Mouse (Mus musculus) midbrain, embryonic 15.5 days (tissue): ENCODE measurements around the gene Dctn2. TPM values are rescaled to one million over a fixed set of nuclear protein-coding genes. Genes with fewer than 3 reads are reported as not detected.
"Not testable (repeated sequence)": the region's sequence is repeated elsewhere in the genome, so short reads cannot be mapped to it uniquely, and the experiment has no call there.

Experiments
- ATAC-seq: fragments of 200-750 bp; cut with Nextera tagmentation; replicated peaks from 2 replicates; pipeline ENCODE4 v1.8.0; 2017; ENCODE audit warnings: moderate TSS enrichment
- H3K27ac ChIP-seq: fragments of 300-500 bp; sonication (generic); 2 replicates; pipeline ENCODE4 v1.5.1; 2015; ENCODE audit warnings: mild to moderate bottlenecking, inconsistent platforms
- H3K27me3 ChIP-seq: fragments of 300-500 bp; sonication (generic); replicated peaks from 2 replicates; pipeline ENCODE4 v1.6.1; 2015; ENCODE audit warnings: inconsistent platforms
- H3K36me3 ChIP-seq: fragments of 300-500 bp; sonication (generic); replicated peaks from 2 replicates; pipeline ENCODE4 v1.6.1; 2015; ENCODE audit warnings: inconsistent platforms
- H3K4me1 ChIP-seq: fragments of 300-500 bp; sonication (generic); 2 replicates; pipeline ENCODE4 v1.6.1; 2015; ENCODE audit warnings: inconsistent platforms
- H3K4me2 ChIP-seq: fragments of 300-500 bp; sonication (generic); 2 replicates; pipeline ENCODE4 v1.6.1; 2015; ENCODE audit warnings: inconsistent platforms, mild to moderate bottlenecking, moderate library complexity
- H3K4me3 ChIP-seq: fragments of 300-500 bp; sonication (generic); 2 replicates; pipeline ENCODE4 v1.5.1; 2015; ENCODE audit warnings: mild to moderate bottlenecking, inconsistent platforms
- H3K9ac ChIP-seq: fragments of 300-500 bp; sonication (generic); 2 replicates; pipeline ENCODE4 v1.6.1; 2015; ENCODE audit warnings: mild to moderate bottlenecking, inconsistent platforms
- H3K9me3 ChIP-seq: fragments of 300-500 bp; sonication (generic); 2 replicates; pipeline ENCODE4 v1.6.1; 2016; ENCODE audit warnings: inconsistent platforms
- WGBS: fragments of 180-500 bp; shearing (Covaris S2); methylation state at CpG from one replicate; pipeline ENCODE4 v1.1.7; 2015; ENCODE audit warnings: mixed read lengths; 5-methylcytosine and 5-hydroxymethylcytosine counted together
- polyA plus RNA-seq: library from polyadenylated mRNA; unstranded; fragments of >200 nt; fragmentation: Nextera tagmentation; extraction: Ambion mirVana; gene quantifications from 2 replicates; pipeline ENCODE4 v1.2.1, GENCODE M21; 2015

The Dctn2 gene
- polyA plus RNA-seq, 1 experiment from 2014 or later: 355 TPM

DNA sequence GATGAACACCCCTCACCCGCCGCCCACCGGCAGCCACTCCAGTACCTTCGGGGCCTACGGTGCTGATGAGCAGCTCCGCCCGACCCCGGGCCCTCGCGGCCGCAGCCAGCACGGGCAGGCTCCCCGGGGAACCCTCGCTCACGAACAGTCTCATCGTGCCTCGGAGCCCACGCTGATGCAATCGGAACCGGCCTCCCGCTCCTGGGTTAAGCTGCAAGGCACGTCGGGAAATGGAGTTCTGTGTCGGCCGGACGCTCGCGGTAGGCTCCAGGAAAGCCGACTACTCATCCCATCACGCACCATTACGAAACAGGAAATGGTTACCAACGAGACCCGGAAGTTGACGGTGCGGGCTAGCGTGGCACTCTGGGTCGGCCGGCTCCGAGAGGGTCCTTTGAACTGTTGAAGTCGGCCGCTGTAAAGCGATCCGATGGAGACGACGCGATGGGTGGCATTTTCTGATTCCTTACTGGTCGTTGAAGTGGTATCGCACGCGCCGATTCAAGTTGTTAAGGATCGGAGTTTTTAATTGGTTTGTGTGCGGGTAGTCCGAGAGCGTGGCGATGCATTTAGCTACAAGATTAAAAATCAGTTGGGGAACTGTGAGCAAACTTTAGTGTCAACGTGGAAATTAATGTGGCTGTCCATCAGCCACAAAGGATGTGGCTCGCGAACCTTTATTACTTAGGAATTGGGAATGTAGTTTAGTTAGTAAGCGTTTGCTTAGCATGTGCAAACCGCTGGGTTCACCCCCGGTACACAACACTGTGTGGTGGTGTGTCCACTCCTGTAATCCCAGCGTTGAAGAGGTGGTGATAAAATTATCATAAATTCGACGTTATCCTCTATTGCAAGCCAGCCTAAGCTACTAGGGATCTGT lies 45.5 kb downstream of the Dctn2 start, which contains the start of gene Mars:
Mars (minus strand) TSS at position 311 of the 880 bp plus-strand sequence.
- under 1% methylated on average over 65 of the region's 65 CpGs for WGBS

DNA sequence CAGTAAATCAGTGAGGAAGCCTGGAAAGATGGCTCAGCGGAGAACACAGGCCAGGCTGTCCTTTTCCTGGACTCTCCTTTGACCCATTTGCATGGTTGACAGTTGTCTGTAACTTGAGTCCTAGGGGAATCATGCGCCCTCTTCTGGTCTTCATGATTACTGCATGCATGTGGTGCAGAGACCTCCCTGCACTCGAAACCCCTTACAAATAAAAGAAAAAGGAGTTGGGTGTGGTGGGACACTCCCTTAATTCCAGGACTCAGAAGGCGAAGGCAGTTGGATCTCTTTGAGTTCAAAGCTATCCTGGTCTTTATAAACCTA lies 46.1 kb downstream of the Dctn2 start:
- WGBS: under 1% methylated on average over 4 of the region's 4 CpGs
- no peaks in the 10 kb centered on the region for H3K9me3 ChIP-seq
- H3K27me3 ChIP-seq: no peaks in the 10 kb centered on the region
- peak overlapping the region; percentile 87 for H3K9ac ChIP-seq
- peak; percentile 53 for ATAC-seq
- peaks cover 20% of the 10 kb centered on the region for H3K4me1 ChIP-seq
- peaks cover 16% of the 10 kb centered on the region for H3K36me3 ChIP-seq
- peak overlapping the region; percentile 85 for H3K27ac ChIP-seq
- H3K4me3 ChIP-seq: peak overlapping the region; percentile 73
- H3K4me2 ChIP-seq: peak overlapping the region; percentile 88

More for the DNA sequence above, 45.5 kb downstream of the Dctn2 start, which contains the start of gene Mars:
- Histone ChIP-seq H3K4me1 (peaks cover 20% of the 10 kb centered on the region), H3K27me3 (no peaks in the 10 kb centered on the region), H3K36me3 (peaks cover 18% of the 10 kb centered on the region), H3K9ac (peak within 1 kb of the TSS; percentile 87), H3K27ac (peak within 1 kb of the TSS; percentile 85), H3K9me3 (no peaks in the 10 kb centered on the region), H3K4me3 (peak within 1 kb of the TSS; percentile 73), H3K4me2 (peak within 1 kb of the TSS; percentile 88)
- ATAC-seq: peak; percentile 97

DNA sequence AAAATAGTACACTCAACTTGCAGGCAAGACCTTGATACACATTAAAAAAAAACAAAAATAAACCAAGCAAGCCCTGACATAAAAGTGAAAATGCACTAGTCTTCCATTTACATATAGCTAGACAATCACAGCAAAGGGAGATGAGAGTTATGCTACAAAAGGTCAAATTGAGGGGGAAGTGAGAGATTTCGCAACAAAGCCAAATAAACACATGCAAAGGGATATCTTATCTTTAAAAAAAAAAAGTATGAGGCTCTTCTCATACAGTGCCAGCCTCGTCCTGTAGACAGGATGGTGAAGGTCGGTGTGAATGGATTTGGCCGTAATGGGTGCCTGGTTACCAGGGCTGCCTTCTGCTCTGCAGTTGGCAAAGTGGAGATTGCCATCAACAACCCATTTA lies 46.7 kb downstream of the Dctn2 start:
- ATAC-seq: no peak
- Histone ChIP-seq H3K27me3 (no peaks in the 10 kb centered on the region), H3K4me1 (peaks cover 20% of the 10 kb centered on the region), H3K36me3 (peaks cover 11% of the 10 kb centered on the region; the same call in 1 of the 2 replicates), H3K9ac (no peak overlapping the region), H3K4me3 (no peak overlapping the region), H3K9me3 (no peaks in the 10 kb centered on the region), H3K4me2 (no peak overlapping the region), H3K27ac (no peak overlapping the region)
- 75% methylated on average over 4 of the region's 4 CpGs for WGBS

DNA sequence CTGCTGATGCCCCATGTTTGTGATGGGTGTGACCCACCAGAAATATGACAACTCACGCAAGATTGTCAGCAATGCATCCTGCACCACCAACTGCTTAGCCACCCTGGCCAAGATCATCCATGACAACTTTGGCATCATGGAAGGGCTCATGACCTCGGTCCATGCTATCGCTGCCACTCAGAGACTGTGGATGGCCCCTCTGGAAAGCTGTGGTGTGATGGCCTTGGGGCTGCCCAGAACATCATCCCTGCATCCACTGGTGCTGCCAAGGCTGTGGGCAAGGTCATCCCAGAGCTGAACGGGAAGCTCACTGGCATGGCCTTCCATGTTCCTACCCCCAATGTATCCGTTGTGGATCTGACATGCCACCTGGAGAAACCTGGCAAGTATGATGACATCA lies 47.3 kb downstream of the Dctn2 start:
- H3K4me1 ChIP-seq: peaks cover 20% of the 10 kb centered on the region
- H3K9ac ChIP-seq, H3K4me2 ChIP-seq, H3K27ac ChIP-seq, H3K36me3 ChIP-seq, H3K9me3 ChIP-seq, H3K4me3 ChIP-seq, ATAC-seq, H3K27me3 ChIP-seq: not testable (repeated sequence)
- WGBS: 84% methylated on average over 5 of the region's 5 CpGs

DNA sequence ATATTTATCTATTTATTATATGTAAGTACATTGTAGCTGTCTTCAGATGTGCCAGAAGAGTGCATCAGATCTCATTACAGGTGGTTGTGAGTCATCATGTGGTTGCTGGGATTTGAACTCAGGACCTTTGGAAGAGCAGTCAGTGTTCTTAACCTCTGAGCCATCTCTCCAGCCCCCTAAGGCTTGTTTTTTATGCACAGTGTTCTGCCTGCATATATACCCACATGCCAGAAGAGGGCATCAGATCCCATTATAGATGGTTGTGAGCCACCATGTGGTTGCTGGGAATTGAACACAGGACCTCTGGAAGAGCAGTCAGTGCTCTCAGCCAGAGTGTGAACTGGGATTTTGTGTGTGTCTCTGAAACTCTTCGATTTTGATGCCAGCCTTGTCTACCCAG lies 48.8 kb downstream of the Dctn2 start:
- not testable (repeated sequence) for H3K9ac ChIP-seq, H3K27ac ChIP-seq, H3K4me3 ChIP-seq, H3K27me3 ChIP-seq, ATAC-seq, H3K36me3 ChIP-seq, H3K9me3 ChIP-seq, H3K4me2 ChIP-seq
- WGBS: 76% methylated on average over 1 of the region's 1 CpGs
- H3K4me1 ChIP-seq: peaks cover 19% of the 10 kb centered on the region

DNA sequence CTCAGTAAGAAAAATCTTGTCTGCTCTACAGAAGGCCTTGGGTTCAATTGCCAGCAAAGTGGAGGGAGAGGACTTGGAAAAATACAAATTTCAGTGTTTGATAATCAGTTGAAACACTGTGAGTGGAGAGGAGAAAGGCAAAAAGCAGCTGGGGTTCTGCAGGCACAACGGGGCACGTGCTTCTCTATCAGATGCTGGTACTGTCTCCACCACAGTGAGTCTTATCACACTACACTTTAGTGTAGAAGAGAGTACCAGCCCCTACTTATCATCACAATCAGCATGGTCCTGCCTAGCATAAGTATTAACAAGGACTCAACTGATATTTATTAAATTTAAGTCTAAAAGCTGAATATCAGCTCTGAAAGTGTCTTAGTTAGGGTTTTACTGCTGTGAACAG lies 51.1 kb downstream of the Dctn2 start:
- no peak overlapping the region for H3K4me3 ChIP-seq
- no peaks in the 10 kb centered on the region for H3K9me3 ChIP-seq
- H3K27me3 ChIP-seq: 0 out of 2 replicates have a peak, but pooled peaks cover 6% of the 10 kb centered on the region
- H3K9ac ChIP-seq: no peak overlapping the region
- WGBS: 71% methylated on average over 2 of the region's 2 CpGs
- no peak overlapping the region for H3K27ac ChIP-seq
- no peak overlapping the region for H3K4me2 ChIP-seq
- no peak for ATAC-seq
- H3K4me1 ChIP-seq: 0 out of 2 replicates have a peak, but pooled peaks cover 5% of the 10 kb centered on the region
- no peaks in the 10 kb centered on the region for H3K36me3 ChIP-seq

DNA sequence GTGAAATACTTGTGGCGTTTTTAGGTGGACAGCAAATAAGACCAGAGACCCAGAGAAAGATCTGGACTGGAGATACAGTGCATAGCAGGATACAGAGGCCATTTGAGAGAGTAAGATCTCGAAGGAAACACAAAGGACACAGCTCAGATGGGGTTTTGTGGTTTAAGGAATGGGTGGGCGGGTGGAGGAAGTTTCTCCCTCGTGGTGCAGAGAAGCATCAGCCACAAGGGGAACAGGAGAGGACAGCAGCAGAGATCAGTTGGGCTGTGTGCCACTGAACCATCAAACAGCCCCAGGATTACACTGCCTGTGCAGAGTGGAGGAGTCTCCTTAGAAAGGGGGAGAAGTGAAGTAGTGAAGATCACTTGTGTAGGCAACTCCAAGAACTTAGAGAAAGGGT lies 51.8 kb downstream of the Dctn2 start:
- Histone ChIP-seq H3K9me3 (no peaks in the 10 kb centered on the region), H3K27ac (no peak overlapping the region), H3K36me3 (no peaks in the 10 kb centered on the region), H3K9ac (no peak overlapping the region), H3K4me2 (no peak overlapping the region), H3K4me1 (no peaks in the 10 kb centered on the region), H3K4me3 (no peak overlapping the region), H3K27me3 (0 out of 2 replicates have a peak, but pooled peaks cover 11% of the 10 kb centered on the region)
- 51% methylated on average over 4 of the region's 4 CpGs for WGBS
- no peak for ATAC-seq

DNA sequence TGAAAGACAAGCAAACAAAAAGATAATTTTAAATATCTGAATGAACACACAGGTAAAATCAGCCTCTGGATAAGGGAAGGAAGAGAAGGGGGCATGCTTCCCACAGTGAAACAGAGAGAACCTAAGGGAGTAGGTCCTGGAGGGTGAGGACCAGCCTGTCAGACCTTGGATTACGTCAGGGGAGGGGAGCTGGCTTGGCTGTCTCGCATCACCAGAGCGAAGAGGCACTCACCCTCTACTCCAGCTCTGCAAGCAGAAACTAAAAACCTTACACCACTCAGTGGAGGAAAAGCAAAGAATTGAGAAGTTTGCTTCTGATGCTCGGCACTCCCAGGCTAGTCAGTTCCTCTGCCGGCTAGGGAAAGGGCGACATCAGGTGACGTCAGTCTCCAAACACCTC lies 53.8 kb downstream of the Dctn2 start:
- H3K9ac ChIP-seq: no peak overlapping the region
- no peaks in the 10 kb centered on the region for H3K36me3 ChIP-seq
- no peaks in the 10 kb centered on the region for H3K4me1 ChIP-seq
- no peak for ATAC-seq
- peaks cover 26% of the 10 kb centered on the region for H3K27me3 ChIP-seq
- H3K4me3 ChIP-seq: no peak overlapping the region
- WGBS: 77% methylated on average over 7 of the region's 7 CpGs
- no peak overlapping the region for H3K27ac ChIP-seq
- H3K4me2 ChIP-seq: no peak overlapping the region
- no peaks in the 10 kb centered on the region for H3K9me3 ChIP-seq

DNA sequence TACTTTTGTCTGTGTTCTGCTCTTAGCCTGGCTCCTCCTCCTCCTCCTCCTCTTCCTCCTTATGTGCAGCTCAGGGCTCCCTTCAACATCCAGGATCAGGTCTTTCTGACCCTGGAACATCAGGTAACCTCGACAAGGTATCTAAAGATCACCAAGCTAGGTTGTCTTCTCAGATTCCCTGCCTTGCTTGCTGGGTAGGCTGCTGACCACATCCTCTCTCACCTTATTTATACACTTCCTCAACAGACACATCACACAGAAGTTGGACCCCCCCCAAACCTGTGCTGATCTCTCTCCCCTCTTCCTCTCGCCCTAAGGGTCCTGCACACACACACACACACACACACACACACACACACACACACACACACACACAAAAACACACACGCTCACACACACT lies 55.5 kb downstream of the Dctn2 start, which contains the start of gene Arhgap9:
Arhgap9 (plus strand) TSS at position 344 of the 400 bp plus-strand sequence.
- no peak within 1 kb of the TSS for H3K4me2 ChIP-seq
- H3K27me3 ChIP-seq: peaks cover 43% of the 10 kb centered on the region
- no peak for ATAC-seq
- H3K9ac ChIP-seq: no peak within 1 kb of the TSS; the same call in 1 of the 2 replicates
- H3K36me3 ChIP-seq: no peaks in the 10 kb centered on the region
- no peak within 1 kb of the TSS for H3K4me3 ChIP-seq
- WGBS: 81% methylated on average over 3 of the region's 3 CpGs
- no peak within 1 kb of the TSS for H3K27ac ChIP-seq
- H3K9me3 ChIP-seq: no peaks in the 10 kb centered on the region
- H3K4me1 ChIP-seq: peaks cover 7% of the 10 kb centered on the region

DNA sequence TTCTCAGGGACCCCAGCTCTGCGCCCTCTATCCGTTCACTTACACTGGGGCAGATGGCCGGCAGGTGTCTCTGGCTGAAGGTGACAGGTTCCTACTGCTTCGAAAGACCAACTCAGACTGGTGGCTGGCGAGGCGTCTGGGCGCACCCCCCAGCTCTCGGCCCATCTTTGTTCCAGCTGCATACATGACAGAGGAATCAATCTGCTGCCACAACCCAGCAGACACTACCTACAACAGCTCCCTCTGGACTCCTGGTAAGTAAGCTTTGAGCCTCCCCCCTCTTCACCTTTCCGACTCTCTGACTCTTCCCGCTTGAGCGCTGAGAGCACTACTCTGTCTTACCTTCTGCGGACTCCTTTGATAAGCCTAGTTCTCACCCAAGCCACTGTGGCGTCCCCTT lies 56.0 kb downstream of the Dctn2 start:
- Histone ChIP-seq H3K9me3 (no peaks in the 10 kb centered on the region), H3K9ac (no peak overlapping the region), H3K4me1 (peaks cover 11% of the 10 kb centered on the region), H3K27me3 (peaks cover 47% of the 10 kb centered on the region), H3K4me2 (no peak overlapping the region), H3K36me3 (no peaks in the 10 kb centered on the region), H3K4me3 (no peak overlapping the region), H3K27ac (no peak overlapping the region)
- ATAC-seq: no peak
- 68% methylated on average over 13 of the region's 13 CpGs for WGBS

DNA sequence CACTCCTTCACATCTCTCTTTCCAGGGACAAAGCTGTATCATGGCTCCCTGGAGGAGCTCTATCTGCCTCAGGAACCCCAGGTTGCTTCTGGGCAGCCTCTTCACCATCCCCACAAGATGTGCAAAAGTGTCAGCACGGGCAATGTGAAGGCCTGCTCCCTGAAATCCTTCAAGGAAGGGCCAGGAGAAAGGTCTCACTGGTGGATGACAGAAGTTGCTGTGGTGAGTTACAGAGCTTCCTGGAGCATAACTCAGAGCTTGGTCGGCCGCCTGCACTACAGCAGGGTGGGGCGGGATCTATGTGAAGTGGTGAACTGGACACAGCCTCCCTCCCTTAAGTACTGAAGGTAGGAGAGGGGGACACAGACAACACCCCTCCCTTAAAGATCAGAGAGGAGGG lies 56.5 kb downstream of the Dctn2 start:
- no peak overlapping the region for H3K9ac ChIP-seq
- H3K9me3 ChIP-seq: no peaks in the 10 kb centered on the region
- H3K4me2 ChIP-seq: no peak overlapping the region
- no peak overlapping the region for H3K4me3 ChIP-seq
- no peak overlapping the region for H3K27ac ChIP-seq
- peaks cover 52% of the 10 kb centered on the region for H3K27me3 ChIP-seq
- no peaks in the 10 kb centered on the region for H3K36me3 ChIP-seq
- no peak for ATAC-seq
- WGBS: 79% methylated on average over 4 of the region's 4 CpGs
- H3K4me1 ChIP-seq: peaks cover 11% of the 10 kb centered on the region

DNA sequence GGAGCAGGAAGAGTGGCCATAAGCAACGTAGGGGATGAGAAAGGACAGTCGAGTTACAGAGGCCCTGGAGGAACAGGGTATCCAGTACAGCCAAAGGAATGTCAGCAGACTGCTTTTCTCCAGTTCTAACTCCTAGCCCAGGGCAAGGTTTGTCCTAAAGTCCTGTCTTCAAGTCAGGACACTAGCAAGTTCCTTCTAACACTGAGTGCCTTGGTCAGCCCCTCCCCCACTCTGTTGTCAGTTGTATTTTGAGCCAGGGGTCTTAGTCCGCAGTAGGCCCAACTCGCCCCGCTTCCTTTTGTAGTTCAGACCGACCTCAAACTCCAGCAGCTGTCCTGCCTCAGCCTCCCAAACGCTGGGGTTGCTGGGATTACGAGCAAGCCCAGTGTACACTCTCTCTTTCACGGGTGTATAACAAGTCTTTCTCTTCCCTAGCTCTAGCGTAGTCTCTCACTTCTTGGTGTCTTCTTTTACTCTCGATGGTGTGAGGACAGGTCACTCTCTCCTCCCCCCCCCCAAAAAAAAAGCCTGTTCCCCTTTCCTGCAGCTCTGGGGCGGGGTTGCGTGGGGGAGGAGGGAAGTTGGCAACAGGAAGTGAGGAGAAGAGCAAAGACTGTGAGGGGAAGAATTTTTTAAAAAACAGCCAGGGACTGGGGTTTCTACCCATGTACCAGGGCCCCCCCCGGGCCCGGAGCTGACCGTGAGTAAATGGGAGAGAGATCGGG lies 57.1 kb downstream of the Dctn2 start:
- no peak for ATAC-seq
- H3K4me3 ChIP-seq: no peak overlapping the region
- H3K9me3 ChIP-seq: no peaks in the 10 kb centered on the region
- H3K36me3 ChIP-seq: no peaks in the 10 kb centered on the region
- WGBS: 72% methylated on average over 17 of the region's 17 CpGs
- peaks cover 57% of the 10 kb centered on the region for H3K27me3 ChIP-seq
- H3K9ac ChIP-seq: no peak overlapping the region
- peaks cover 11% of the 10 kb centered on the region for H3K4me1 ChIP-seq
- H3K27ac ChIP-seq: no peak overlapping the region
- no peak overlapping the region for H3K4me2 ChIP-seq
